Mouse (Mus musculus) right cerebral cortex, postnatal 36 days (tissue): ENCODE results near the gene Defa25.
"Not testable (repeated sequence)": the region's sequence is repeated elsewhere in the genome, so short reads cannot be mapped to it uniquely, and the experiment has no call there.

Source experiments
- DNase-seq, 2 experiments: peaks; one replicate each; pipeline ENCODE4 v3.0.0; 2022; ENCODE audit warnings: low spot score in 2 of 2, mixed read lengths in 1 of 2

Defa25 gene

DNA sequence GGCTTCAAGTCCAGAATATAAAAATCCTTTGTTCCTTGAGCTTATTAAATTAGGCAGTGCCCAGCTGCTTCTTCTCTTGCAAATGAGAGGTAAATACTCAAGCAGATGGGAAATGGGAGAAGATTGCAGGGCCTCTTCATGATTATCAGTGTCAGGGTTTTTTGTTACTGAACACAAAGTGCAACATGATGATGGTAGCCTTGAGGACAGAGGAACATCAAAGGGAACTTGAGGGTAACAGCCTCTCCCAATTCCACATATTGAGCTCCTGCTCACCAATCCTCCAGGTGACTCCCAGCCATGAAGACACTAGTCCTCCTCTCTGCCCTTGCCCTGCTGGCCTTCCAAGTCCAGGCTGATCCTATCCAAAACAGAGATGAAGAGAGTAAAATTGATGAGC, at the start of gene Defa25:
TSS of gene Defa25 (plus strand) at position 301 of the 400 bp plus-strand sequence.
- not testable (repeated sequence) for DNase-seq

- not testable (repeated sequence) for DNase-seq
Measured at GRCm38 (mm10) chr8:21054747-21055146, 29.5 kb upstream of the Defa25 start, which contains the start of gene Defa23. Gene Defa23 (plus strand): TSS chr8:21055047.

DNA sequence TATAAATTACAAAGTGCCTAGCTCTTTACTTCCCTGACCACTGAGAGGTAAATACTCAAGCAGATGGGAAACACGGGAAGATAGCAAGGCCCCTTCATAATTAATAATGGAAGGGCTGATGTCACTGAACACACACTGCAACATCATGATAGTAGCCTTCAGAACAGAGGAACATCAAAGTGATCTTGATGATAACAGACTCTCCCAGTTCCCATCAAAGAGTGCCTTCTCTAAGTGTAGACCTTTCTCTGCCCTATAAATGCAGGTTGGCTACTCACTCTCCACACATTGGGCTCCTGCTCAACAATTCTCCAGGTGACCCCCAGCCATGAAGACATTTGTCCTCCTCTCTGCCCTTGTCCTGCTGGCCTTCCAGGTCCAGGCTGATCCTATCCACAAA, 19.5 kb upstream of the Defa25 start, which contains the start of gene Defa35:
TSS of gene Defa35 (plus strand) at position 301 of the 400 bp plus-strand sequence.
- DNase-seq, result not testable (repeated sequence)

DNA sequence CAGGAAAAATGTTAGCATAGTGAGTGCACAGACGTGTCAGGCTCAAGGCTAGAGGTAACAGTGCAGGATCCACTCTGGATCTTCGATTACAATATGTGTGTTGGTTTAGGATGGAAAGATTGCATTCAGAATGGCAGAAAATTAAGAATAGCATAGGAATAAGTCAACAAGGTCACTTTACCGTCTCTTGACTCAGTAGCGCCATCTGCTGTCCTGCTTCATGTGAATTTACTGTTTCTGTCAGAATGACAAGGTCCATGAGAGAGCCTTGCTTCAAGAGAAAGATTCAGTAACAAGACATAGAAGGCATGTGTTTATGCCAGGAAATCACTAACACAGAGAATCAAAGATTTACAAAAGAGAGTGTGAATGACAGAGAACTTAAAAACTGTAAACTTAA, 8.9 kb downstream of the Defa25 start:
- DNase-seq, result no peak

DNA sequence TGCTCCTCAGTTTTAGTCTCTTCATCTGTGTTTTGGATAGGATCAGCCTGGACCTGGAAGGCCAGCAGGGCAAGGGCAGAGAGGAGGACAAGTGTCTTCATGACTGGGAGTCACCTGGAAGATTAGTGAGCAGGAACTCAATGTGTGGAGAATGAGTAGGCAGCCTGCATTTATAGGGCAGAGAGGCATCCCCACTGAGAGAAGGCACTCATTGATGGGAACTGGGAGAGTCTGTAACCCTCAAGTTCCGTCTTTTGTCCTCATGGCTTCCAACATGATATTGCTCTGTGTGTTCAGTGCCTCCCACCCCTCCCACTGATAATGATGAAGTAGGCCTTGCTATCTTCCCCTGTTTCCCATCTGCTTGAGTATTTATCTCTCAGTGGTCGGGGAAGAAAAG, 11.7 kb downstream of the Defa25 start, which contains the start of gene Gm14851:
TSS of gene Gm14851 (minus strand) at position 101 of the 400 bp plus-strand sequence.
- DNase-seq, result not testable (repeated sequence)

DNA sequence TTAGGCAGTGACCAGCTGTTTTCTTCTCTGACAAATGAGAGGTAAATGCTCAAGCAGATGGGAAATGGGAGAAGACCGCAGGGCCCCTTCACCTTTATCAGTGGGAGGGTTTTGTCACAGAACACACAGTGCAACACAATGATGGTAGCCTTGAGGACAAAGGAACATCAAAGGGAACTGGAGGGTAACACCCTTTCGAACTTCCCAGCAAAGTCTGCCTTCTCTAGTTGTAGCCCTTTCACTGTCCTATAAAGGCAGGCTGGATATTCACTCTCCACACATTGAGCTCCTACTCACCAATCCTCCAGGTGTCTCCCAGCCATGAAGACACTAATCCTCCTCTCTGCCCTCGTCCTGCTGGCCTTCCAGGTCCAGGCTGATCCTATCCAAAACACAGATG, 50.1 kb downstream of the Defa25 start, which contains the start of gene Defa30:
TSS of gene Defa30 (plus strand) at position 301 of the 400 bp plus-strand sequence.
- DNase-seq, result not testable (repeated sequence)
